Mouse (Mus musculus) forebrain, embryonic 15.5 days (tissue): ENCODE results near the gene Suclg2. TPM values are rescaled to one million over a fixed set of nuclear protein-coding genes. Genes with fewer than 3 reads are reported as not detected.

Experiments used
- ATAC-seq: fragments of 200-750 bp; cut with Nextera tagmentation; replicated peaks from 2 replicates; pipeline ENCODE4 v1.8.0; 2017; ENCODE audit warnings: mild to moderate bottlenecking, moderate TSS enrichment, moderate library complexity
- H3K27ac ChIP-seq: fragments of 300-500 bp; sonication (generic); replicated peaks from 2 replicates; pipeline ENCODE4 v1.5.1; 2015; ENCODE audit warnings: mild to moderate bottlenecking, inconsistent platforms
- H3K27me3 ChIP-seq: fragments of 300-500 bp; sonication (generic); 2 replicates; pipeline ENCODE4 v1.6.1; 2015; ENCODE audit warnings: inconsistent platforms
- H3K36me3 ChIP-seq: fragments of 300-500 bp; sonication (generic); 2 replicates; pipeline ENCODE4 v1.6.1; 2015; ENCODE audit warnings: mild to moderate bottlenecking, inconsistent platforms
- H3K4me1 ChIP-seq: fragments of 300-500 bp; sonication (generic); 2 replicates; pipeline ENCODE4 v1.6.1; 2015; ENCODE audit warnings: inconsistent platforms
- H3K4me2 ChIP-seq: fragments of 300-500 bp; sonication (generic); replicated peaks from 2 replicates; pipeline ENCODE4 v1.6.1; 2015; ENCODE audit warnings: mild to moderate bottlenecking, inconsistent platforms
- H3K4me3 ChIP-seq: fragments of 300-500 bp; sonication (generic); 2 replicates; pipeline ENCODE4 v1.5.1; 2015; ENCODE audit warnings: mild to moderate bottlenecking, inconsistent platforms
- H3K9ac ChIP-seq: fragments of 300-500 bp; sonication (generic); replicated peaks from 2 replicates; pipeline ENCODE4 v1.6.1; 2015; ENCODE audit warnings: mild to moderate bottlenecking, inconsistent platforms
- H3K9me3 ChIP-seq: fragments of 300-500 bp; sonication (generic); 2 replicates; pipeline ENCODE4 v1.6.1; 2016; ENCODE audit warnings: inconsistent platforms
- WGBS: fragments of 180-500 bp; shearing (Covaris S2); methylation state at CpG from one replicate; pipeline ENCODE4 v1.1.7; 2015; ENCODE audit warnings: mixed read lengths; 5-methylcytosine and 5-hydroxymethylcytosine counted together
- polyA plus RNA-seq: library from polyadenylated mRNA; unstranded; fragments of >200 nt; fragmentation: Nextera tagmentation; extraction: Ambion mirVana; gene quantifications from 2 replicates; pipeline ENCODE4 v1.2.1, GENCODE M21; 2015

The Suclg2 gene
- polyA plus RNA-seq, 1 experiment from 2014 or later, result 17.1 TPM

GRCm38 (mm10) chr6:95574867-95575266 lies 143.7 kb downstream of the Suclg2 start:
- H3K4me1 ChIP-seq, result peaks cover 29% of the 10 kb centered on the region
- 7% methylated on average over 3 of the region's 3 CpGs for WGBS
- no peak overlapping the region for H3K9ac ChIP-seq
- ATAC-seq, result peak; percentile 32
- H3K36me3 ChIP-seq, result no peaks in the 10 kb centered on the region
- H3K9me3 ChIP-seq, result no peaks in the 10 kb centered on the region
- no peak overlapping the region for H3K4me2 ChIP-seq
- H3K27ac ChIP-seq, result no peak overlapping the region; the same call in 1 of the 2 replicates
- H3K4me3 ChIP-seq, result no peak overlapping the region
- H3K27me3 ChIP-seq, result no peaks in the 10 kb centered on the region

DNA sequence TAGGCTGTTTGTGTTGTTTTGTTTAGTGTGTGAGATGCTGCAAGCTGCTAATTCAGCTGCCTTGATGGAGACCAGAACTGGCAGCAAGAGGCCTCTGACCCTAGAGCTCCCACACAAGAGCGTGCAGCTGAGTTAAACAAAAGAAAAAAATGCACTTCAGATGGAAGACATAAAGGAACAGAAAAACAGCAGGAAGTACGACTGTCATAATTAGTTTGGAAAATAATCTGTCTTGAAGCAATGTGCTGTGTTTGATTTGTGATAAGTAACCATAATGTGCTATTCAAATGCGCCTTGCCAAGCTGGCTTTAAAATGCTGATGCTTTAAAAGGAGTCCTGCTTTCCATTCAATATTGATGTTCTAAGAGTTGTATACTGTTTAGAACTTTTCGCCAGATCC lies 144.2 kb downstream of the Suclg2 start:
- no peak overlapping the region for H3K4me2 ChIP-seq
- ATAC-seq, result no peak; the same call in 1 of the 2 replicates
- H3K4me1 ChIP-seq, result peaks cover 29% of the 10 kb centered on the region
- H3K27ac ChIP-seq, result no peak overlapping the region; the same call in 1 of the 2 replicates
- no peak overlapping the region for H3K9ac ChIP-seq
- WGBS, result 14% methylated on average over 4 of the region's 4 CpGs
- H3K4me3 ChIP-seq, result no peak overlapping the region
- H3K36me3 ChIP-seq, result no peaks in the 10 kb centered on the region
- H3K9me3 ChIP-seq, result no peaks in the 10 kb centered on the region
- no peaks in the 10 kb centered on the region for H3K27me3 ChIP-seq

DNA sequence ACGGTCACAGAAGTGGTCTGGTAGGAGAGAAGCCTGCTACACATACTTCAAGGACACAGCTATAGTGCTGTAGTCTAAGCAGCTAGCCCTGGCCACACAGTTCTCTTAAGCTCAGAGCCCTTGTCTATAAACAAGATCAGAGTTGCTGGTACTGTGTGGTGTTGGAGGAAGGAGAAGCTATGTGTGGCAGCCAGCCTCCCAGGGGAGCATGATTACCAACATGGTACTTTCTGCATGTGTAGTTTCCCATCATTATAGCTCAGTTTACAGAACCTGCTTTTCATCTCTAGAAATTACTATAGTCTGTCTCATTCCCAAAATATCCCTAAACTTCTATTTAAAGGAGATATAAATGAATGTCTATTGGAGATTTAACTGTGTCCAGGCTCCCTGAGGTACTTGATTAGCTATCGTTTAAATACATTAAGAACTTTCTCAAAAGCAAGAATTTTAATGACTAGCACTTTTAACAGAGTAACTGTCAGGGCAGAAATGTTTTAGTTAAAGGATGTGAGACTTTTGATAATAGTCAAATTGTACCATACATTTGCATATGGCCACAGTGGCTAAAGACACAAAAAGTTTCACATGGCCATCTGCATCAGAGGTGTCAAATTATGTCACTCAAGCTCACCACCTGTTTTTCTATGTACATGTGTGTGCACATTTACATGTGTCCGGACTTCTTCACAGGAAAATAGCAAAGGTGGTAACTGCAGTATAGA lies 145.4 kb downstream of the Suclg2 start:
- Histone ChIP-seq H3K4me3 (no peak overlapping the region), H3K4me2 (no peak overlapping the region), H3K9me3 (no peaks in the 10 kb centered on the region), H3K27me3 (no peaks in the 10 kb centered on the region), H3K9ac (no peak overlapping the region), H3K36me3 (no peaks in the 10 kb centered on the region), H3K4me1 (peaks cover 29% of the 10 kb centered on the region), H3K27ac (no peak overlapping the region)
- whole genome bisulfite sequencing, result 57% methylated on average over 3 of the region's 3 CpGs
- ATAC-seq, result no peak

GRCm38 (mm10) chr6:95571620-95572019 lies 147.0 kb downstream of the Suclg2 start:
- Histone ChIP-seq H3K27me3 (no peaks in the 10 kb centered on the region), H3K9ac (no peak overlapping the region), H3K36me3 (no peaks in the 10 kb centered on the region), H3K4me2 (no peak overlapping the region), H3K4me1 (peaks cover 29% of the 10 kb centered on the region), H3K9me3 (no peaks in the 10 kb centered on the region), H3K4me3 (no peak overlapping the region), H3K27ac (no peak overlapping the region)
- no peak for ATAC-seq
- 16% methylated on average over 3 of the region's 3 CpGs for WGBS

- Histone ChIP-seq H3K27ac (no peak overlapping the region), H3K36me3 (no peaks in the 10 kb centered on the region), H3K4me2 (no peak overlapping the region), H3K9ac (no peak overlapping the region), H3K27me3 (no peaks in the 10 kb centered on the region), H3K4me3 (no peak overlapping the region), H3K4me1 (no peaks in the 10 kb centered on the region), H3K9me3 (no peaks in the 10 kb centered on the region)
- no peak for ATAC-seq
- 75% methylated on average over 2 of the region's 2 CpGs for WGBS
Observed at GRCm38 (mm10) chr6:95563355-95564009, 155.1 kb downstream of the Suclg2 start.

DNA sequence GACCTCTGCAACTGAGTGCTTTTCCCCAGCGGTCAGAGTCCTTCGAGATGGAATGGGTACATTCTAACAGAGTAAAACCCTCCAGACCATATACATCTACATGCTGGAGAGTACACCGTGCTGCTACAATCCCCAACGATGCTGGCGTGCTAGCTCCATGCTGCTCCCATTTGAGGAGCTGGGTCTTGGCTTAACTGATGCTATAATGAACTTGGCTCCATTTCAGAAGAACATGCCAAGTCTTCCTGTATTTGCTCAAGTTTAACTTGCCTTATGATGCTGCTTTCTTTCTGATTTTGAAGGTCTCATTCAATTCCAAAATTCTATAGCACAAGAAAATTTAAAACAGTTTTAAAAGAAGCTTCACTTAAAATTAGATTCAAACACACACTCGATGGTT lies 162.3 kb downstream of the Suclg2 start:
- no peak overlapping the region for H3K9ac ChIP-seq
- WGBS, result 73% methylated on average over 6 of the region's 6 CpGs
- no peak overlapping the region for H3K4me2 ChIP-seq

DNA sequence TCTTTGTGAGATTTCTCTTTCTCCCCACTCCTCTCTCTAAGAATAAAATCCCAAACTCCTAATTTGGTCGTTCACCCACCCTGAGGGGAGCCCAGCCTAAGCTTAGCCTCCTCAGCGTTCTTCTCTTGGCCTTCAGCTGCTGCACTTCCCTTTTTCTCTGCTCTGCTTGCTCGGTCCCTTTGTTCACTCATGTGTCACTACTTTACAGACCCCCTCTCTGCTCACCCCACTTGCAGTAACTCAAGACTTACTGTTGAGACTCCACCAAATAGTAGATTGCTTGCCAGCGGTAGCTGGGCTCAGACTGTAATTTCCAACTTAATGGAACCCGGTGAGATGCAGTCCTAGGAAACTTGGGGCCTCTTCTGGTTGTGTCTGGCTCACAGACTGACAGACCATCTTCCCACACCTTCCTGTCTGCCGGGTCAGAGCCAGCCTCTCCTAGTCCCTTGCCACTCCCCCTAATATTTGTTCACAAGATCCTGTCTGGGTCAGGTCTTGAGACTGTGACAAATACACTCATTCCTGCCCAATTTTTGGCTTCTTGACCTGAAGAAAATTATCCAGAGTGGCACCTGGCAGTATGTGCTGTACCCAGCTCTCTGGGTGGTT lies 166.2 kb downstream of the Suclg2 start:
- Histone ChIP-seq H3K36me3 (no peaks in the 10 kb centered on the region), H3K27me3 (no peaks in the 10 kb centered on the region), H3K9ac (no peak overlapping the region), H3K4me2 (no peak overlapping the region), H3K27ac (no peak overlapping the region), H3K9me3 (no peaks in the 10 kb centered on the region), H3K4me3 (no peak overlapping the region), H3K4me1 (peaks cover 3% of the 10 kb centered on the region)
- ATAC-seq, result no peak
- WGBS, result 69% methylated on average over 6 of the region's 6 CpGs

More for the DNA sequence above, 162.3 kb downstream of the Suclg2 start:
- H3K9me3 ChIP-seq, result no peaks in the 10 kb centered on the region
- ATAC-seq, result no peak
- H3K27me3 ChIP-seq, result no peaks in the 10 kb centered on the region
- no peak overlapping the region for H3K27ac ChIP-seq
- peaks cover 3% of the 10 kb centered on the region for H3K4me1 ChIP-seq
- no peak overlapping the region for H3K4me3 ChIP-seq
- H3K36me3 ChIP-seq, result no peaks in the 10 kb centered on the region

DNA sequence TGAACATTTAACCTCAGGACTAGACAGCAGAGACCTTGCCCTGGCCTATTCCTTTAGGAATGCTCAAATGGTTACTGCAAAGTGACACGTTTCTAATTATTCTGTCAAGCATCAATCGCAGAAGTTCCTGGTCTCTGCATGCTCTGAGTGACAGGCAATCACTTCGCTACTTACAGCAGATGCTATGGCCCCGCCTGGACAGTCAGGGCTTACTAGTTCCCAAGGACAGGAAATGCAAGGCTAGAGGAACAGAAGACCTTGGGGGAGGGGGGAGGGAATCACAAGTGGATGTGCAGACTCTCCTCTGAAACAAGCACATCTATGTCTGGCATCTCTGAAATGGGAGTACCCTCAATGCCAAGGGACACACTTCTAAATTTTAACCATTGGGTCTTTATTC lies 167.6 kb downstream of the Suclg2 start:
- no peak overlapping the region for H3K9ac ChIP-seq
- H3K36me3 ChIP-seq, result no peaks in the 10 kb centered on the region
- WGBS, result 79% methylated on average over 4 of the region's 4 CpGs
- H3K27me3 ChIP-seq, result no peaks in the 10 kb centered on the region
- H3K4me2 ChIP-seq, result no peak overlapping the region
- ATAC-seq, result no peak
- no peak overlapping the region for H3K4me3 ChIP-seq
- 0 out of 2 replicates have a peak, but pooled peaks cover 4% of the 10 kb centered on the region for H3K4me1 ChIP-seq
- no peak overlapping the region for H3K27ac ChIP-seq
- no peaks in the 10 kb centered on the region for H3K9me3 ChIP-seq

DNA sequence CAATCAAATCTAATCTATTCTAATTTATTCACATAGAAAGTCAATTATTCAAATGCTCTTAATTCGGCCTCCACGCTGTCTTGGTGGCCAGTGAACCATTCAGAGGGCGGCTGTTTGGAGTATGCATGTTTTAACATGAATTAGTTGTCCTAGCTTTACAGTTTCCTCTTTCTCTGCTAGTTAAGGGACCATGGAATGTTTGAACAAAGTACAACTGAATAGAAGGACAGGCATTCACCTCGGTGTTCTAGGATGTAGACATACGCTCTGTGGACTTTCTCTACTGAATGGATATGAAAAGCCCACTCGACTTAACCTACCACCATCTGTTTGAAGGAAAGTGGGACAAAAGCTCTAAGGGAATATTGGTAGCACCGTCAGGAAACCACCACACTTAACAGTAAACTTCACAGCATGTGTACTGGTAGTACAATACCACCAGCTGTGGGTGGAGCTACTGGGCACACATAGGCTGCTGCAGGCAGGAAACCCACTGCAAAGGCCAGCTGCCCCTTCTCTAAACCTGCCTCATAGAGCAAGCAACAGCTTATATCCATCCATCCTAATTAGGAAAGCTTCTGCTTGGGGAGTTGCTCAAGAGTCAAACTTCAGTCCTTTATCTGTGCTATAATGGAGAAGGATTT lies 172.3 kb downstream of the Suclg2 start:
- peak; percentile 73 for ATAC-seq
- no peaks in the 10 kb centered on the region for H3K9me3 ChIP-seq
- no peak overlapping the region for H3K9ac ChIP-seq
- H3K4me1 ChIP-seq, result peaks cover 8% of the 10 kb centered on the region; the same call in 1 of the 2 replicates
- H3K27me3 ChIP-seq, result no peaks in the 10 kb centered on the region
- no peaks in the 10 kb centered on the region for H3K36me3 ChIP-seq
- WGBS, result 29% methylated on average over 7 of the region's 7 CpGs
- H3K4me3 ChIP-seq, result no peak overlapping the region
- H3K4me2 ChIP-seq, result no peak overlapping the region
- H3K27ac ChIP-seq, result 0 out of 2 replicates have a peak overlapping the region, but pooled peaks have one; percentile 18

- Histone ChIP-seq H3K4me1 (peaks cover 8% of the 10 kb centered on the region; the same call in 1 of the 2 replicates), H3K9ac (no peak overlapping the region), H3K4me2 (no peak overlapping the region), H3K4me3 (no peak overlapping the region), H3K36me3 (no peaks in the 10 kb centered on the region), H3K27ac (no peak overlapping the region), H3K9me3 (no peaks in the 10 kb centered on the region), H3K27me3 (no peaks in the 10 kb centered on the region)
- ATAC-seq, result no peak
Observed at GRCm38 (mm10) chr6:95545714-95546113, 172.9 kb downstream of the Suclg2 start.

GRCm38 (mm10) chr6:95545296-95545695 lies 173.3 kb downstream of the Suclg2 start:
- Histone ChIP-seq H3K9ac (no peak overlapping the region), H3K36me3 (no peaks in the 10 kb centered on the region), H3K9me3 (no peaks in the 10 kb centered on the region), H3K27me3 (no peaks in the 10 kb centered on the region), H3K4me3 (no peak overlapping the region), H3K27ac (no peak overlapping the region), H3K4me2 (no peak overlapping the region), H3K4me1 (peaks cover 8% of the 10 kb centered on the region; the same call in 1 of the 2 replicates)
- WGBS, result 86% methylated on average over 3 of the region's 3 CpGs
- no peak for ATAC-seq

GRCm38 (mm10) chr6:95535191-95535590 lies 183.4 kb downstream of the Suclg2 start:
- H3K9ac ChIP-seq, result no peak overlapping the region
- H3K36me3 ChIP-seq, result no peaks in the 10 kb centered on the region
- no peaks in the 10 kb centered on the region for H3K27me3 ChIP-seq
- no peaks in the 10 kb centered on the region for H3K9me3 ChIP-seq
- no peak overlapping the region for H3K27ac ChIP-seq
- H3K4me1 ChIP-seq, result no peaks in the 10 kb centered on the region
- H3K4me2 ChIP-seq, result no peak overlapping the region
- ATAC-seq, result no peak
- 50% methylated on average over 3 of the region's 3 CpGs for whole genome bisulfite sequencing
- no peak overlapping the region for H3K4me3 ChIP-seq
